Mouse (Mus musculus) heart, adult 2 months (tissue): ENCODE data around the gene Zmiz1. TPM values are rescaled to one million over a fixed set of nuclear protein-coding genes. Genes with fewer than 3 reads are reported as not detected.

Experiments
- DNase-seq, 2 experiments: peaks; one replicate each; pipeline ENCODE4 v3.0.0; 2021
- H3K27ac ChIP-seq: fragments of 200-600 bp; 2 replicates; pipeline ENCODE4 v1.8.1; 2022
- H3K27me3 ChIP-seq: fragments of 200-500 bp; 2 replicates; pipeline ENCODE4 v1.6.1; 2012; ENCODE audit warnings: mild to moderate bottlenecking, low read length, inconsistent platforms, mixed read lengths; ENCODE audit not compliant: control insufficient read depth, insufficient read depth
- H3K36me3 ChIP-seq: fragments of 200-500 bp; 2 replicates; pipeline ENCODE4 v1.6.1; 2012; ENCODE audit warnings: low read length, inconsistent platforms; ENCODE audit not compliant: control insufficient read depth, insufficient read depth
- H3K4me1 ChIP-seq: fragments of 200-500 bp; 2 replicates; pipeline ENCODE4 v1.6.1; 2011; ENCODE audit warnings: low read length; ENCODE audit not compliant: control insufficient read depth, insufficient read depth
- H3K4me3 ChIP-seq: fragments of 200-600 bp; 2 replicates; pipeline ENCODE4 v1.8.1; 2022
- H3K79me2 ChIP-seq: fragments of 200-500 bp; replicated peaks from 2 replicates; pipeline ENCODE4 v1.6.1; 2012; ENCODE audit warnings: mild to moderate bottlenecking, inconsistent platforms, low read length, moderate library complexity, mixed read lengths; ENCODE audit not compliant: control insufficient read depth, insufficient read depth
- H3K9ac ChIP-seq: fragments of 200-500 bp; 2 replicates; pipeline ENCODE4 v1.6.1; 2012; ENCODE audit warnings: low read depth, mild to moderate bottlenecking, control low read depth, inconsistent platforms, low read length, mixed read lengths
- CTCF ChIP-seq: fragments of 200-600 bp; IDR thresholded peaks from 2 replicates; pipeline ENCODE4 v1.8.1; 2022; ENCODE audit warnings: antibody characterized with exemption, mild to moderate bottlenecking, moderate library complexity
- EP300 ChIP-seq: fragments of 200-500 bp; IDR thresholded peaks from 2 replicates; pipeline ENCODE4 v1.6.1; 2011; ENCODE audit warnings: low read depth, low read length, control low read depth; ENCODE audit not compliant: insufficient read depth
- POLR2A ChIP-seq: fragments of 200-500 bp; IDR thresholded peaks from 2 replicates; pipeline ENCODE4 v1.6.1; 2011; ENCODE audit warnings: mild to moderate bottlenecking, low read depth, low read length, control low read depth; ENCODE audit not compliant: insufficient read depth
- WGBS: fragments of 180-500 bp; shearing (Covaris S2); methylation state at CpG from one replicate; pipeline ENCODE4 v1.1.7; 2018; 5-methylcytosine and 5-hydroxymethylcytosine counted together
- intact Hi-C: fragments of 180-260 bp; cut with DNase I; formaldehyde crosslinking; loops from one replicate; pipeline ENCODE4 v1.15.1; 2025
- polyA plus RNA-seq: library from polyadenylated mRNA; depleted of rRNA; stranded (reverse); fragments of >200 nt; gene quantifications from 2 replicates; pipeline ENCODE4 v1.2.3, GENCODE M21; 2012
- total RNA-seq, 2 experiments: library from RNA; stranded (reverse); gene quantifications; 2 replicates each; pipeline ENCODE4 v1.2.3; 2021

Gene Zmiz1
- total and polyA plus RNA-seq, 3 experiments = 27.1 to 42.0 (median 40.7) TPM

GRCm38 (mm10) chr14:25562447-25562846, 103.5 kb downstream of the Zmiz1 start:
- Histone ChIP-seq H3K4me1 (peaks cover 31% of the 10 kb centered on the region), H3K9ac (no peak overlapping the region; the same call in 1 of the 2 replicates), H3K36me3 (peaks cover 3% of the 10 kb centered on the region), H3K4me3 (no peak overlapping the region), H3K27me3 (no peaks in the 10 kb centered on the region), H3K27ac (peak overlapping the region; percentile 12; the same call in 1 of the 2 replicates), H3K79me2 (peaks cover 2% of the 10 kb centered on the region)
- intact Hi-C loops = loop anchor here (10.0 kb wide), 2 partner anchors 338 to 658 kb away; no protein-coding TSS in a partner anchor
- TF ChIP-seq EP300 (0 out of 2 replicates have a peak, but pooled peaks have one; percentile 30), CTCF (no peak), POLR2A (no peak)
- no peak for DNase-seq
- WGBS = 48% methylated on average over 4 of the region's 4 CpGs

- peaks cover 30% of the 10 kb centered on the region for H3K4me1 ChIP-seq
- H3K4me3 ChIP-seq = no peak overlapping the region
- peaks cover 3% of the 10 kb centered on the region for H3K36me3 ChIP-seq
- intact Hi-C loops = loop anchor here (10.0 kb wide), 2 partner anchors 338 to 658 kb away; no protein-coding TSS in a partner anchor
- H3K9ac ChIP-seq = no peak overlapping the region
- DNase-seq = no peak
- peak overlapping the region; percentile 12; the same call in 1 of the 2 replicates for H3K27ac ChIP-seq
- H3K27me3 ChIP-seq = no peaks in the 10 kb centered on the region
- no peak for TF ChIP-seq EP300
- TF ChIP-seq CTCF = no peak
- TF ChIP-seq POLR2A = no peak
- H3K79me2 ChIP-seq = peaks cover 2% of the 10 kb centered on the region
- WGBS = 65% methylated on average over 7 of the region's 7 CpGs
Measured at GRCm38 (mm10) chr14:25562909-25563308, 103.9 kb downstream of the Zmiz1 start.

GRCm38 (mm10) chr14:25564577-25564976, 105.6 kb downstream of the Zmiz1 start:
- H3K27ac ChIP-seq = no peak overlapping the region; the same call in 1 of the 2 replicates
- intact Hi-C loops = loop anchor here (2.0 to 10.0 kb wide), 3 partner anchors 38 to 660 kb away; no protein-coding TSS in a partner anchor
- no peak overlapping the region for H3K9ac ChIP-seq
- H3K79me2 ChIP-seq = peaks cover 2% of the 10 kb centered on the region; the same call in 1 of the 2 replicates
- H3K36me3 ChIP-seq = peaks cover 3% of the 10 kb centered on the region
- no peak for DNase-seq
- 72% methylated on average over 8 of the region's 8 CpGs for WGBS
- no peaks in the 10 kb centered on the region for H3K27me3 ChIP-seq
- TF ChIP-seq EP300 (no peak), POLR2A (no peak), CTCF (no peak)
- peaks cover 29% of the 10 kb centered on the region for H3K4me1 ChIP-seq
- no peak overlapping the region for H3K4me3 ChIP-seq

- Histone ChIP-seq H3K4me1 (peaks cover 26% of the 10 kb centered on the region), H3K79me2 (no peaks in the 10 kb centered on the region; the same call in 1 of the 2 replicates)
Measured at GRCm38 (mm10) chr14:25565344-25566088, 106.5 kb downstream of the Zmiz1 start.

GRCm38 (mm10) chr14:25567245-25567644, 108.3 kb downstream of the Zmiz1 start:
- H3K79me2 ChIP-seq = no peaks in the 10 kb centered on the region; the same call in 1 of the 2 replicates
- no peak overlapping the region for H3K4me3 ChIP-seq
- H3K27ac ChIP-seq = no peak overlapping the region
- H3K9ac ChIP-seq = no peak overlapping the region
- H3K4me1 ChIP-seq = peaks cover 13% of the 10 kb centered on the region
- no peaks in the 10 kb centered on the region for H3K27me3 ChIP-seq
- H3K36me3 ChIP-seq = peaks cover under 1% of the 10 kb centered on the region; the same call in 1 of the 2 replicates
- 45% methylated on average over 3 of the region's 3 CpGs for WGBS
- intact Hi-C loops = loop anchor here (5.0 to 10.0 kb wide), 5 partner anchors 190 to 790 kb away; no protein-coding TSS in a partner anchor
- DNase-seq = peak; percentile 72 to 81
- 0 out of 2 replicates have a peak, but pooled peaks have one; percentile 40 for TF ChIP-seq EP300
- TF ChIP-seq POLR2A = no peak
- peak; percentile 89 for TF ChIP-seq CTCF

More at GRCm38 (mm10) chr14:25565344-25566088, 106.5 kb downstream of the Zmiz1 start:
- WGBS = 11% methylated on average over 11 of the region's 11 CpGs
- H3K27me3 ChIP-seq = no peaks in the 10 kb centered on the region
- no peak overlapping the region for H3K4me3 ChIP-seq
- intact Hi-C loops = loop anchor here (1.0 to 10.0 kb wide), 8 partner anchors 39 to 788 kb away; no protein-coding TSS in a partner anchor
- no peak overlapping the region for H3K9ac ChIP-seq
- peak; percentile 86 to 91 for DNase-seq
- TF ChIP-seq CTCF (peak; percentile 100; the same call in 1 of the 2 replicates), EP300 (peak; percentile 91), POLR2A (no peak)
- H3K27ac ChIP-seq = peak overlapping the region; percentile 3; the same call in 1 of the 2 replicates
- peaks cover 3% of the 10 kb centered on the region for H3K36me3 ChIP-seq

- intact Hi-C loops = loop anchor here (5.0 to 10.0 kb wide), 5 partner anchors 191 to 791 kb away; no protein-coding TSS in a partner anchor
- Histone ChIP-seq H3K4me1 (peaks cover 7% of the 10 kb centered on the region), H3K27me3 (no peaks in the 10 kb centered on the region), H3K27ac (no peak overlapping the region), H3K4me3 (no peak overlapping the region), H3K36me3 (no peaks in the 10 kb centered on the region), H3K9ac (no peak overlapping the region), H3K79me2 (no peaks in the 10 kb centered on the region; the same call in 1 of the 2 replicates)
- TF ChIP-seq POLR2A (no peak), EP300 (no peak), CTCF (no peak)
- WGBS = 49% methylated on average over 2 of the region's 2 CpGs
- no peak for DNase-seq
Measured at GRCm38 (mm10) chr14:25567837-25568236, 108.9 kb downstream of the Zmiz1 start.
